Mouse (Mus musculus): ENCODE results near the gene Med21. TPM values are rescaled to one million over a fixed set of nuclear protein-coding genes. Genes with fewer than 3 reads are reported as not detected.
A peak's percentile ranks its signal among the peaks of the same experiment; 100 is the strongest.

Gene Med21
- total and polyA plus RNA-seq, 3 experiments, result 42.4 to 124 (median 56.0) TPM

- peak overlapping the region; percentile 69 for H3K4me2 ChIP-seq (ENCODE audit: insufficient read depth, low read depth, poor library complexity, severe bottlenecking)
- in situ Hi-C loops (cut with MboI; ENCODE audit: low pct_ligation_motif_present, low pct_unique_long_range_greater_than_20kb, low sequenced_read_pairs) (loop anchor here (25.0 kb wide), 1 partner anchor 313 kb away; no protein-coding TSS in a partner anchor), dilution Hi-C loops (cut with MboI; ENCODE audit: extremely low pct_ligation_motif_present, extremely low pct_unique_long_range_greater_than_20kb, low sequenced_read_pairs) (no loop called here)
- peak overlapping the region; percentile 7; the same call in 1 of the 2 replicates for H3K9ac ChIP-seq (ENCODE audit: insufficient read depth, low read depth)
- H3K27ac ChIP-seq (ENCODE audit: insufficient read depth, low read depth), result peak overlapping the region; percentile 33; the same call in 1 of the 2 replicates
- DNase-seq (ENCODE audit: extremely low read depth), result peak; percentile 51
- peaks cover 7% of the 10 kb centered on the region for H3K9me3 ChIP-seq (replicated peaks; ENCODE audit: low read length)
- no peaks in the 10 kb centered on the region for H3K79me2 ChIP-seq (replicated peaks; ENCODE audit: control insufficient read depth, extremely low read depth, insufficient read depth, poor library complexity, severe bottlenecking)
- H3K4me3 ChIP-seq (replicated peaks in 1 of 3; ENCODE audit: low read depth in 2 of 3, low read length in 2 of 3, poor library complexity in 1 of 3), result no peak overlapping the region
- no peaks in the 10 kb centered on the region for H3K36me3 ChIP-seq (replicated peaks in 1 of 2; ENCODE audit: control insufficient read depth in 1 of 2, insufficient read depth in 1 of 2, low read length in 1 of 2)
- TF ChIP-seq IRF4 (IDR thresholded peaks at IDR 0.05; ENCODE audit: low read depth, low read length) (0 out of 2 replicates have a peak, but pooled peaks have one; percentile 16), ETS1 (conservative IDR thresholded peaks at IDR 0.05; ENCODE audit: low read depth, low read length) (peak; percentile 56), TCF12 (IDR thresholded peaks at IDR 0.05; ENCODE audit: low read depth, low read length) (peak; percentile 51; the same call in 1 of the 2 replicates), BHLHE40 (IDR thresholded peaks at IDR 0.05; ENCODE audit: low read depth, low read length) (peak; percentile 74), EP300 (IDR thresholded peaks at IDR 0.05; ENCODE audit: low read length) (peak; percentile 31; the same call in 1 of the 2 replicates), KAT2A (IDR thresholded peaks at IDR 0.05; ENCODE audit: insufficient replicate concordance, low read length) (no peak), ELF1 (IDR thresholded peaks at IDR 0.05; ENCODE audit: low read depth, low read length) (0 out of 2 replicates have a peak, but pooled peaks have one; percentile 28), MAZ (IDR thresholded peaks at IDR 0.05; ENCODE audit: low read depth, low read length) (0 out of 2 replicates have a peak, but pooled peaks have one; percentile 62), HCFC1 (IDR thresholded peaks at IDR 0.05; ENCODE audit: low read depth, low read length) (no peak), RCOR1 (conservative IDR thresholded peaks at IDR 0.05; ENCODE audit: low read depth, low read length) (peak; percentile 43; the same call in 1 of the 2 replicates)
- no peaks in the 10 kb centered on the region for H3K27me3 ChIP-seq (replicated peaks)
- peaks cover 11 to 25% of the 10 kb centered on the region in 2 experiments for H3K4me1 ChIP-seq (ENCODE audit: control insufficient read depth in 1 of 2, insufficient read depth in 2 of 2)
These were observed 32.1 kb downstream of the Med21 start for GRCm38 (mm10) chr6:146674420-146674819.

- peak overlapping the region; percentile 69 for H3K4me2 ChIP-seq (ENCODE audit: insufficient read depth, low read depth, poor library complexity, severe bottlenecking)
These were observed 32.7 kb downstream of the Med21 start for GRCm38 (mm10) chr6:146674881-146675536.

More at GRCm38 (mm10) chr6:146674881-146675536, 32.7 kb downstream of the Med21 start:
- peaks cover 11 to 25% of the 10 kb centered on the region in 2 experiments for H3K4me1 ChIP-seq (ENCODE audit: control insufficient read depth in 1 of 2, insufficient read depth in 2 of 2)
- H3K27ac ChIP-seq (ENCODE audit: insufficient read depth, low read depth), result peak overlapping the region; percentile 33; the same call in 1 of the 2 replicates
- no peaks in the 10 kb centered on the region for H3K27me3 ChIP-seq (replicated peaks)
- peaks cover 10% of the 10 kb centered on the region for H3K9me3 ChIP-seq (replicated peaks; ENCODE audit: low read length)
- TF ChIP-seq MYC (IDR thresholded peaks at IDR 0.05; ENCODE audit: low read depth, low read length) (peak; percentile 80), ETS1 (conservative IDR thresholded peaks at IDR 0.05; ENCODE audit: low read depth, low read length) (peak; percentile 100), IRF4 (IDR thresholded peaks at IDR 0.05; ENCODE audit: low read depth, low read length) (peak; percentile 99), KAT2A (IDR thresholded peaks at IDR 0.05; ENCODE audit: insufficient replicate concordance, low read length) (no peak), SIN3A (IDR thresholded peaks at IDR 0.05; ENCODE audit: low read length) (0 out of 2 replicates have a peak, but pooled peaks have one; percentile 57), JUN (IDR thresholded peaks at IDR 0.05; ENCODE audit: insufficient read depth, low read depth, low read length) (peak; percentile 100), CHD2 (IDR thresholded peaks at IDR 0.05; ENCODE audit: low read length) (peak; percentile 80), JUND (conservative IDR thresholded peaks at IDR 0.05; ENCODE audit: low read depth, low read length) (peak; percentile 100), PAX5 (IDR thresholded peaks at IDR 0.05; ENCODE audit: low read length) (no peak), MXI1 (IDR thresholded peaks at IDR 0.05; ENCODE audit: low read depth, low read length) (0 out of 2 replicates have a peak, but pooled peaks have one; percentile 61), BHLHE40 (IDR thresholded peaks at IDR 0.05; ENCODE audit: low read depth, low read length) (peak; percentile 82), CHD1 (IDR thresholded peaks at IDR 0.05; ENCODE audit: low read depth, low read length) (peak; percentile 59; the same call in 1 of the 2 replicates), ZKSCAN1 (IDR thresholded peaks at IDR 0.05; ENCODE audit: borderline replicate concordance, low read depth, low read length) (no peak), RCOR1 (conservative IDR thresholded peaks at IDR 0.05; ENCODE audit: low read depth, low read length) (peak; percentile 88; the same call in 1 of the 2 replicates), GABPA (IDR thresholded peaks at IDR 0.05; ENCODE audit: insufficient replicate concordance, low read depth, low read length) (peak; percentile 74), MEF2A (IDR thresholded peaks at IDR 0.05; ENCODE audit: borderline replicate concordance, low read depth, low read length) (peak; percentile 100), POLR2A (IDR thresholded peaks at IDR 0.05; ENCODE audit: low read depth, low read length) (no peak), TCF12 (IDR thresholded peaks at IDR 0.05; ENCODE audit: low read depth, low read length) (peak; percentile 76), TBP (conservative IDR thresholded peaks at IDR 0.05; ENCODE audit: low read depth, low read length) (peak; percentile 56; the same call in 1 of the 2 replicates), ZNF384 (IDR thresholded peaks at IDR 0.05; ENCODE audit: low read depth, low read length) (no peak), ELF1 (IDR thresholded peaks at IDR 0.05; ENCODE audit: low read depth, low read length) (peak; percentile 25; the same call in 1 of the 2 replicates), MAZ (IDR thresholded peaks at IDR 0.05; ENCODE audit: low read depth, low read length) (no peak), EP300 (IDR thresholded peaks at IDR 0.05; ENCODE audit: low read length) (peak; percentile 99)
- DNase-seq (ENCODE audit: extremely low read depth), result peak; percentile 93
- no peaks in the 10 kb centered on the region for H3K36me3 ChIP-seq (replicated peaks in 1 of 2; ENCODE audit: control insufficient read depth in 1 of 2, insufficient read depth in 1 of 2, low read length in 1 of 2)
- H3K9ac ChIP-seq (ENCODE audit: insufficient read depth, low read depth), result peak overlapping the region; percentile 7; the same call in 1 of the 2 replicates
- in situ Hi-C loops (cut with MboI; ENCODE audit: low pct_ligation_motif_present, low pct_unique_long_range_greater_than_20kb, low sequenced_read_pairs) (loop anchor here (5.0 to 25.0 kb wide), 2 partner anchors 47 to 312 kb away; partner anchors contain the start of gene Stk38l), dilution Hi-C loops (cut with MboI; ENCODE audit: extremely low pct_ligation_motif_present, extremely low pct_unique_long_range_greater_than_20kb, low sequenced_read_pairs) (no loop called here)
- H3K4me3 ChIP-seq (replicated peaks in 1 of 3; ENCODE audit: low read depth in 2 of 3, low read length in 2 of 3, poor library complexity in 1 of 3), result no peak overlapping the region
- no peaks in the 10 kb centered on the region for H3K79me2 ChIP-seq (replicated peaks; ENCODE audit: control insufficient read depth, extremely low read depth, insufficient read depth, poor library complexity, severe bottlenecking)

Data from CH12.LX (cell line).